Comparison of ENCODE assay signal across 8 mouse cellular contexts in genomic region chr10:62379808-62380207, GRCm38 (mm10). TPM values are rescaled to one million over a fixed set of nuclear protein-coding genes. Genes with fewer than 3 reads are reported as not detected.
DNase-seq lines count a peak whose midpoint lies in the region; ATAC-seq and TF ChIP-seq lines count a peak whose summit lies in the region.

Hk1 (minus strand) TSS chr10:62379908.

- H3K4me1 ChIP-seq in kidney, adult 2 months (ENCODE audit: control insufficient read depth, insufficient read depth, low read length), result no peaks in the 10 kb centered on the region
- H3K4me1 ChIP-seq in forebrain, postnatal 0 days (ENCODE audit: insufficient read depth), result no peaks in the 10 kb centered on the region
- no peaks in the 10 kb centered on the region for H3K4me1 ChIP-seq in intestine, embryonic 15.5 days (replicated peaks)
- peaks cover 5% of the 10 kb centered on the region for H3K4me1 ChIP-seq in midbrain, embryonic 10.5 days

- no peaks in the 10 kb centered on the region for H3K9me3 ChIP-seq in forebrain, postnatal 0 days (ENCODE audit: low read length)
- H3K9me3 ChIP-seq in intestine, embryonic 15.5 days, result no peaks in the 10 kb centered on the region
- H3K9me3 ChIP-seq in midbrain, embryonic 10.5 days (replicated peaks), result no peaks in the 10 kb centered on the region

- no peak within 1 kb of the TSS for H3K27ac ChIP-seq in kidney, adult 2 months (ENCODE audit: insufficient read depth, low read depth, low read length)
- no peak within 1 kb of the TSS for H3K27ac ChIP-seq in forebrain, postnatal 0 days (ENCODE audit: low read depth, low read length)
- no peak within 1 kb of the TSS for H3K27ac ChIP-seq in intestine, embryonic 15.5 days
- H3K27ac ChIP-seq in midbrain, embryonic 10.5 days (replicated peaks), result no peak within 1 kb of the TSS

- no peaks in the 10 kb centered on the region for H3K36me3 ChIP-seq in kidney, adult 2 months (ENCODE audit: control insufficient read depth, insufficient read depth, low read length)
- no peaks in the 10 kb centered on the region for H3K36me3 ChIP-seq in forebrain, postnatal 0 days (ENCODE audit: insufficient read depth)
- no peaks in the 10 kb centered on the region for H3K36me3 ChIP-seq in intestine, embryonic 15.5 days
- H3K36me3 ChIP-seq in midbrain, embryonic 10.5 days, result no peaks in the 10 kb centered on the region

- no peak within 1 kb of the TSS for H3K4me3 ChIP-seq in kidney, adult 2 months (ENCODE audit: insufficient read depth, low read depth, low read length)
- no peak within 1 kb of the TSS for H3K4me3 ChIP-seq in forebrain, postnatal 0 days (ENCODE audit: low read depth, low read length)
- H3K4me3 ChIP-seq in intestine, embryonic 15.5 days (replicated peaks), result no peak within 1 kb of the TSS
- H3K4me3 ChIP-seq in midbrain, embryonic 10.5 days, result no peak within 1 kb of the TSS

- WGBS in kidney, adult 2 months, result 88% methylated on average over 1 of the region's 1 CpGs
- WGBS in forebrain, postnatal 0 days, result 92% methylated on average over 1 of the region's 1 CpGs
- 87% methylated on average over 1 of the region's 1 CpGs for WGBS in intestine, embryonic 15.5 days
- 94% methylated on average over 1 of the region's 1 CpGs for WGBS in midbrain, embryonic 10.5 days

- no peak for DNase-seq in kidney, adult 2 months
- no peak for DNase-seq in kidney, adult 8-10 months
- DNase-seq in adrenal gland, adult 2 months, result no peak
- no peak for DNase-seq in forebrain, postnatal 0 days
- no peak for DNase-seq in midbrain, embryonic 10.5 days (ENCODE audit: low spot score)
- DNase-seq in urinary bladder, postnatal 36 days (ENCODE audit: low spot score in 2 of 2), result no peak
- DNase-seq in cerebellum, postnatal 25 days, result no peak

- H3K9ac ChIP-seq in forebrain, postnatal 0 days, result no peak within 1 kb of the TSS
- no peak within 1 kb of the TSS for H3K9ac ChIP-seq in intestine, embryonic 15.5 days

- ATAC-seq in forebrain, postnatal 0 days, result no peak
- ATAC-seq in intestine, embryonic 15.5 days, result no peak

- no peak within 1 kb of the TSS for H3K4me2 ChIP-seq in forebrain, postnatal 0 days (ENCODE audit: low read depth)
- no peak within 1 kb of the TSS for H3K4me2 ChIP-seq in intestine, embryonic 15.5 days (replicated peaks)

- TF ChIP-seq CTCF in kidney, adult 2 months (conservative IDR thresholded peaks at IDR 0.05; ENCODE audit: insufficient read depth, insufficient read length, low read depth, low read length), result no peak
- no peak for TF ChIP-seq CTCF in forebrain, postnatal 0 days (IDR thresholded peaks at IDR 0.05; ENCODE audit: low read depth)

- no peaks in the 10 kb centered on the region for H3K27me3 ChIP-seq in kidney, adult 2 months (replicated peaks; ENCODE audit: control insufficient read depth, insufficient read depth, low read length)
- H3K27me3 ChIP-seq in forebrain, postnatal 0 days (ENCODE audit: insufficient read depth, low read length), result no peaks in the 10 kb centered on the region
- no peaks in the 10 kb centered on the region for H3K27me3 ChIP-seq in intestine, embryonic 15.5 days (replicated peaks)
- no peaks in the 10 kb centered on the region for H3K27me3 ChIP-seq in midbrain, embryonic 10.5 days (ENCODE audit: low read depth, poor library complexity, severe bottlenecking)

- no peak for TF ChIP-seq POLR2A in kidney, adult 2 months (IDR thresholded peaks at IDR 0.05; ENCODE audit: low read depth, low read length)

RNA-seq across cellular contexts. Expression of gene Hk1, which starts in this region (rescaled TPM):
- 60.5 and 60.9 TPM in 2 replicates for polyA plus RNA-seq in kidney, adult 2 months (2012; rRNA removed)
- 10 to 100 TPM; 23.7 to 40.0 TPM for total RNA-seq in adrenal gland, adult 2 months (2021)
- polyA plus RNA-seq in adrenal gland, adult 2 months (2012; rRNA removed), result 25.5 and 26.9 TPM in 2 replicates
- total RNA-seq in forebrain, postnatal 0 days (2014; rRNA removed), result 86.2 and 90.1 TPM in 2 replicates
- 109 and 140 TPM in 2 replicates for polyA plus RNA-seq in forebrain, postnatal 0 days (2015; fragmentation: Nextera tagmentation; extraction: Ambion mirVana)
- 27.0 and 27.1 TPM in 2 replicates for polyA plus RNA-seq in intestine, embryonic 15.5 days (2015; fragmentation: Nextera tagmentation; extraction: Ambion mirVana)
- 27.0 and 34.9 TPM in 2 replicates for polyA plus RNA-seq in midbrain, embryonic 10.5 days (2016; fragmentation: Nextera tagmentation; extraction: Ambion mirVana)
